Comparison of ENCODE assay signal across 8 mouse cellular contexts in the genomic region with DNA sequence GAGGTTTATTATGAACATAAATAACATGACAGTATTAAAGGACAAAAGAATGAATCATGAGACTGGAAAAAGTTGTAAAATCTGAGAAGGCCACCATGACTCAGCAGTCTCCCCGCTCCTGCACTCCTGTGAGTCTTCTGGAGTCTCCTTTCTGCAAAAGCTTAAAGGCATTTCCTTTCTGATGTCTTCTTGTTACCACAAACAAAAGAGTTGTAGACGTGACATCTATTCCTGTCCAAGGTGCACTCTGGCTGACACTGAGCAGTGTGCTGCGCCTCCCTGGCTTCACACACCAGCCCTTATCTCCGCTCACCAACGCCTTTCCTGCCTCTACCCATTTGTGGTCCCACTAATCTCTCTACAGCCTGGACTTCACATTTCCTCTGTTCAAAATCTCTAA. TPM values are rescaled to one million over a fixed set of nuclear protein-coding genes. Genes with fewer than 3 reads are reported as not detected.
DNase-seq lines count a peak whose midpoint lies in the region; ATAC-seq and TF ChIP-seq lines count a peak whose summit lies in the region.

No protein-coding gene starts in this region.

- TF ChIP-seq CTCF in heart, adult 2 months (IDR thresholded peaks at IDR 0.05) = no peak

- H3K27ac ChIP-seq in heart, adult 2 months = peak overlapping the region; percentile 60
- no peak overlapping the region for H3K27ac ChIP-seq in neural tube, embryonic 15.5 days (replicated peaks)

- ATAC-seq in neural tube, embryonic 15.5 days (ENCODE audit: low FRiP score) = no peak

- no peaks in the 10 kb centered on the region for H3K27me3 ChIP-seq in heart, adult 2 months (ENCODE audit: control insufficient read depth, insufficient read depth, low read length)
- H3K27me3 ChIP-seq in neural tube, embryonic 15.5 days (replicated peaks) = no peaks in the 10 kb centered on the region

- peaks cover 18% of the 10 kb centered on the region for H3K4me1 ChIP-seq in heart, adult 2 months (ENCODE audit: control insufficient read depth, insufficient read depth, low read length)
- H3K4me1 ChIP-seq in neural tube, embryonic 15.5 days = no peaks in the 10 kb centered on the region

- peaks cover 23% of the 10 kb centered on the region for H3K36me3 ChIP-seq in heart, adult 2 months (ENCODE audit: control insufficient read depth, insufficient read depth, low read length)
- H3K36me3 ChIP-seq in neural tube, embryonic 15.5 days = no peaks in the 10 kb centered on the region

- H3K9me3 ChIP-seq in neural tube, embryonic 15.5 days (replicated peaks) = no peaks in the 10 kb centered on the region

- 33% methylated on average over 5 of the region's 5 CpGs for whole genome bisulfite sequencing in heart, adult 2 months
- 79% methylated on average over 5 of the region's 5 CpGs for WGBS in neural tube, embryonic 15.5 days

- peak; percentile 97 for TF ChIP-seq EP300 in heart, adult 2 months (IDR thresholded peaks at IDR 0.05; ENCODE audit: insufficient read depth, low read depth, low read length)

- H3K79me2 ChIP-seq in heart, adult 2 months (replicated peaks; ENCODE audit: control insufficient read depth, insufficient read depth, low read length) = no peaks in the 10 kb centered on the region

- H3K9ac ChIP-seq in heart, adult 2 months (ENCODE audit: low read depth, low read length) = no peak overlapping the region
- H3K9ac ChIP-seq in neural tube, embryonic 15.5 days (replicated peaks) = no peak overlapping the region

- TF ChIP-seq POLR2A in heart, adult 2 months (IDR thresholded peaks at IDR 0.05; ENCODE audit: insufficient read depth, low read depth, low read length) = peak; percentile 51; the same call in 1 of the 2 replicates

- no peak overlapping the region for H3K4me3 ChIP-seq in heart, adult 2 months
- no peak overlapping the region for H3K4me3 ChIP-seq in neural tube, embryonic 15.5 days (replicated peaks)

- DNase-seq in R1 (ENCODE audit: low read depth, low spot score) = peak; percentile 25
- peak in 1 of 2 experiments; percentile 70 for DNase-seq in heart, adult 2 months
- peak; percentile 62 for DNase-seq in kidney, adult 9 months
- DNase-seq in lung, postnatal 4 days = peak; percentile 22 to 67
- no peak for DNase-seq in layer of hippocampus, adult 11-12 months (ENCODE audit: low spot score)
- DNase-seq in cerebellum, adult 9-10 months = no peak
- DNase-seq in embryo, embryonic 10 days (ENCODE audit: low spot score) = no peak

- no peak overlapping the region for H3K4me2 ChIP-seq in neural tube, embryonic 15.5 days

- intact Hi-C loops in heart, adult 2 months (cut with DNase I) = loop anchor here (5.0 to 10.0 kb wide), 4 partner anchors 37 to 335 kb away; partner anchors contain the start of gene Car8

RNA-seq across cellular contexts. Expression of gene Car8, which starts 38.8 kb away (rescaled TPM):
- total RNA-seq in heart, adult 2 months (2021) = 10 to 100 TPM in 1 of 2 experiments, 1 to 10 TPM in 1; 9.4 to 12.1 TPM
- 3.3 and 7.8 TPM in 2 replicates for polyA plus RNA-seq in heart, adult 2 months (2012; rRNA removed)
- polyA plus RNA-seq in neural tube, embryonic 15.5 days (2015; fragmentation: Nextera tagmentation; extraction: Ambion mirVana) = 6.4 and 9.9 TPM in 2 replicates

Comparison
In these comparisons a context has a peak if more than half of its experiments do, and no peak if none do; other contexts are left out.
1. DNase-seq: peak in R1 (single experiment), kidney, adult 9 months (single experiment) and lung, postnatal 4 days (2 of 2); none in layer of hippocampus, adult 11-12 months (single experiment), cerebellum, adult 9-10 months (single experiment) and embryo, embryonic 10 days (single experiment).